Comparison of ENCODE assay signal across 8 mouse cellular contexts in the genomic region with DNA sequence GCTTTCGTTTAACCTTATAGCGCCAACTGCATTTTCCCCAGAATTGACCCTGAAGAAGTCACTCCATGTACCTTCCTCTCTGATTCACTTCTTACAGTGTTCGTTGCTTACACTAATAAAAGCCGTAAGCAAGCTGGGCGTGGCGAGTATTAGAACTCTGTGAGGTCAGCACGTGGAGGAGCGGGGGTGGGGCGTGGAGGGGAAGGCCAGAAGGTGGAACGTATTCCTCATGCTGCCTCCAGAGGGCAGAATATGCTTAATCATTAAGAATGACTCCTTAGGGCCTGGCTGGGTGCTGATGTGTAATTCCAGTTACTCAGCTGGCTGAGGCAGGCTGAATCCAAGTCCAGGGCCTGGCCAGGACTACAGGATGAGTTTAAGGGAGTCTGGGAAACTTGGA.
DNase-seq lines count a peak whose midpoint lies in the region; ATAC-seq and TF ChIP-seq lines count a peak whose summit lies in the region.

No protein-coding gene starts in this region.

- H3K4me3 ChIP-seq in C2C12 (ENCODE audit: insufficient read depth, poor library complexity, severe bottlenecking) = no peak overlapping the region
- H3K4me3 ChIP-seq in intestine, postnatal 0 days (ENCODE audit: low read depth, low read length) = peak overlapping the region; percentile 23
- peak overlapping the region; percentile 46 for H3K4me3 ChIP-seq in liver, embryonic 16.5 days (ENCODE audit: low read depth, low read length)
- H3K4me3 ChIP-seq in neural tube, embryonic 11.5 days (ENCODE audit: low read depth, low read length) = 0 out of 2 replicates have a peak overlapping the region, but pooled peaks have one; percentile 9
- peak overlapping the region; percentile 28; the same call in 1 of the 2 replicates for H3K4me3 ChIP-seq in thymus, adult 2 months (ENCODE audit: control insufficient read depth, insufficient read depth, low read length)

- H3K4me1 ChIP-seq in intestine, postnatal 0 days (replicated peaks; ENCODE audit: control insufficient read depth, insufficient read depth, low read length) = 0 out of 2 replicates have a peak, but pooled peaks cover 2% of the 10 kb centered on the region
- H3K4me1 ChIP-seq in liver, embryonic 16.5 days (ENCODE audit: control insufficient read depth, low read depth, low read length) = no peaks in the 10 kb centered on the region; the same call in 1 of the 2 replicates
- H3K4me1 ChIP-seq in neural tube, embryonic 11.5 days (ENCODE audit: control insufficient read depth, insufficient read depth, low read length) = peaks cover under 1% of the 10 kb centered on the region; the same call in 1 of the 2 replicates
- no peaks in the 10 kb centered on the region; the same call in 1 of the 2 replicates for H3K4me1 ChIP-seq in thymus, adult 2 months (replicated peaks; ENCODE audit: control insufficient read depth, insufficient read depth, low read length)

- 6% methylated on average over 10 of the region's 10 CpGs for WGBS in intestine, postnatal 0 days
- WGBS in liver, embryonic 16.5 days (ENCODE audit: insufficient replicate concordance) = 3% methylated on average over 10 of the region's 10 CpGs
- 10% methylated on average over 10 of the region's 10 CpGs for WGBS in neural tube, embryonic 11.5 days
- WGBS in thymus, adult 2 months = 4% methylated on average over 10 of the region's 10 CpGs

- H3ac ChIP-seq in C2C12 (ENCODE audit: control insufficient read depth, insufficient read length, low read depth) = no peak overlapping the region

- H3K27me3 ChIP-seq in C2C12 (ENCODE audit: control insufficient read depth, insufficient read depth, insufficient read length) = peaks cover 8% of the 10 kb centered on the region
- H3K27me3 ChIP-seq in intestine, postnatal 0 days (replicated peaks; ENCODE audit: control insufficient read depth, insufficient read depth, low read length) = no peaks in the 10 kb centered on the region
- no peaks in the 10 kb centered on the region for H3K27me3 ChIP-seq in liver, embryonic 16.5 days (ENCODE audit: control insufficient read depth, insufficient read depth, low read depth, low read length)
- no peaks in the 10 kb centered on the region for H3K27me3 ChIP-seq in neural tube, embryonic 11.5 days (ENCODE audit: control insufficient read depth, insufficient read depth, low read length)
- no peaks in the 10 kb centered on the region for H3K27me3 ChIP-seq in thymus, adult 2 months (ENCODE audit: control insufficient read depth, insufficient read depth, low read length)

- H3K79me2 ChIP-seq in C2C12 (ENCODE audit: control insufficient read depth, insufficient read depth) = no peaks in the 10 kb centered on the region

- no peak for TF ChIP-seq POLR2A in thymus, adult 2 months (IDR thresholded peaks at IDR 0.05; ENCODE audit: control insufficient read depth, extremely low read depth, insufficient read depth, low read length, poor library complexity)

- peak; percentile 98 for ATAC-seq in common myeloid progenitor, adult 5-6 weeks (replicated peaks; ENCODE audit: low read depth, poor library complexity, severe bottlenecking)
- ATAC-seq in intestine, postnatal 0 days = peak; percentile 51
- peak; percentile 62 for ATAC-seq in liver, embryonic 16.5 days (ENCODE audit: low read depth)
- ATAC-seq in neural tube, embryonic 11.5 days (ENCODE audit: insufficient read depth, low FRiP score, low TSS enrichment) = peak; percentile 50; the same call in 1 of the 2 replicates

- H3K9ac ChIP-seq in intestine, postnatal 0 days (ENCODE audit: low read depth, low read length) = no peak overlapping the region
- H3K9ac ChIP-seq in liver, embryonic 16.5 days (ENCODE audit: low read depth, low read length) = no peak overlapping the region
- H3K9ac ChIP-seq in neural tube, embryonic 11.5 days (ENCODE audit: low read length) = no peak overlapping the region

- no peaks in the 10 kb centered on the region for H3K9me3 ChIP-seq in intestine, postnatal 0 days (ENCODE audit: control insufficient read depth)
- H3K9me3 ChIP-seq in liver, embryonic 16.5 days (replicated peaks; ENCODE audit: control insufficient read depth, low read length) = no peaks in the 10 kb centered on the region
- no peaks in the 10 kb centered on the region for H3K9me3 ChIP-seq in neural tube, embryonic 11.5 days (ENCODE audit: control insufficient read depth, low read length)

- H3K79me3 ChIP-seq in C2C12 (ENCODE audit: low read depth) = no peaks in the 10 kb centered on the region

- H3K4me2 ChIP-seq in intestine, postnatal 0 days (replicated peaks; ENCODE audit: low read depth) = peak overlapping the region; percentile 52
- peak overlapping the region; percentile 55 for H3K4me2 ChIP-seq in liver, embryonic 16.5 days (ENCODE audit: low read depth, low read length)
- peak overlapping the region; percentile 27 for H3K4me2 ChIP-seq in neural tube, embryonic 11.5 days (ENCODE audit: low read depth)

- peak; percentile 92 for DNase-seq in ZHBTc4 (ENCODE audit: low read depth, low spot score)
- DNase-seq in heart, adult 11 months = peak; percentile 94
- peak; percentile 75 for DNase-seq in neural tube, embryonic 11.5 days (ENCODE audit: low spot score)
- DNase-seq in thymus, adult 2 months = peak; percentile 45

- H3K27ac ChIP-seq in intestine, postnatal 0 days (ENCODE audit: low read depth, low read length) = no peak overlapping the region
- no peak overlapping the region for H3K27ac ChIP-seq in liver, embryonic 16.5 days (ENCODE audit: low read length)
- no peak overlapping the region for H3K27ac ChIP-seq in neural tube, embryonic 11.5 days (ENCODE audit: low read depth, low read length)
- no peak overlapping the region for H3K27ac ChIP-seq in thymus, adult 2 months (ENCODE audit: control insufficient read depth, insufficient read depth, low read length)

- no peaks in the 10 kb centered on the region for H3K36me3 ChIP-seq in C2C12 (ENCODE audit: control insufficient read depth, insufficient read depth)
- H3K36me3 ChIP-seq in intestine, postnatal 0 days (ENCODE audit: control insufficient read depth, insufficient read depth) = no peaks in the 10 kb centered on the region
- no peaks in the 10 kb centered on the region for H3K36me3 ChIP-seq in liver, embryonic 16.5 days (ENCODE audit: control insufficient read depth, insufficient read depth)
- no peaks in the 10 kb centered on the region for H3K36me3 ChIP-seq in neural tube, embryonic 11.5 days (ENCODE audit: control insufficient read depth, insufficient read depth, low read length)
- H3K36me3 ChIP-seq in thymus, adult 2 months (ENCODE audit: control insufficient read depth, insufficient read depth, low read length) = no peaks in the 10 kb centered on the region

- peak; percentile 49 for TF ChIP-seq CTCF in C2C12 (IDR thresholded peaks at IDR 0.05; ENCODE audit: control insufficient read depth, insufficient read depth, insufficient read length)
- peak; percentile 83 for TF ChIP-seq CTCF in intestine, postnatal 0 days (IDR thresholded peaks at IDR 0.05; ENCODE audit: low read depth)
- 0 out of 2 replicates have a peak, but pooled peaks have one; percentile 38 for TF ChIP-seq CTCF in thymus, adult 2 months (IDR thresholded peaks at IDR 0.05; ENCODE audit: borderline replicate concordance, control insufficient read depth, extremely low read depth, insufficient read depth, low read length, poor library complexity)

TF ChIP-seq in C2C12, 6 proteins besides CTCF, POLR2A, EP300 and RAD21:
- TF ChIP-seq MYOD1 (IDR thresholded peaks at IDR 0.05; ENCODE audit: control insufficient read depth, insufficient read length, low read depth) (no peak), CEBPB (IDR thresholded peaks at IDR 0.05; ENCODE audit: low read depth) (no peak), FOSL1 (IDR thresholded peaks at IDR 0.05; ENCODE audit: insufficient read depth, low read length, poor library complexity, severe bottlenecking) (no peak), MYOG (IDR thresholded peaks at IDR 0.05; ENCODE audit: control insufficient read depth, extremely low read depth, insufficient read length) (no peak), USF1 (IDR thresholded peaks at IDR 0.05; ENCODE audit: low read depth) (peak; percentile 43), MAX (IDR thresholded peaks at IDR 0.05) (peak; percentile 83)
